Mouse (Mus musculus) forebrain, embryonic 13.5 days (tissue): ENCODE measurements around the gene Os9. TPM values are rescaled to one million over a fixed set of nuclear protein-coding genes. Genes with fewer than 3 reads are reported as not detected.
A peak's percentile ranks its signal among the peaks of the same experiment; 100 is the strongest.
"Not testable (repeated sequence)": the region's sequence is repeated elsewhere in the genome, so short reads cannot be mapped to it uniquely, and the experiment has no call there.

Experiments used
- ATAC-seq: fragments of 200-750 bp; cut with Nextera tagmentation; 2 replicates; pipeline ENCODE4 v1.8.0; 2017
- H3K27ac ChIP-seq: fragments of 300-500 bp; sonication (generic); 2 replicates; pipeline ENCODE4 v1.5.1; 2015; ENCODE audit warnings: inconsistent platforms, mild to moderate bottlenecking, moderate library complexity
- H3K27me3 ChIP-seq: fragments of 300-500 bp; sonication (generic); 2 replicates; pipeline ENCODE4 v1.6.1; 2015; ENCODE audit warnings: mild to moderate bottlenecking, inconsistent platforms
- H3K36me3 ChIP-seq: fragments of 300-500 bp; sonication (generic); 2 replicates; pipeline ENCODE4 v1.6.1; 2015; ENCODE audit warnings: mild to moderate bottlenecking, inconsistent platforms; ENCODE audit not compliant: poor library complexity, severe bottlenecking
- H3K4me1 ChIP-seq: fragments of 300-500 bp; sonication (generic); 2 replicates; pipeline ENCODE4 v1.6.1; 2015; ENCODE audit warnings: inconsistent platforms
- H3K4me2 ChIP-seq: fragments of 300-500 bp; sonication (generic); 2 replicates; pipeline ENCODE4 v1.6.1; 2015; ENCODE audit warnings: inconsistent platforms, mild to moderate bottlenecking, moderate library complexity
- H3K4me3 ChIP-seq: fragments of 300-500 bp; sonication (generic); 2 replicates; pipeline ENCODE4 v1.5.1; 2015; ENCODE audit warnings: mild to moderate bottlenecking, inconsistent platforms
- H3K9ac ChIP-seq: fragments of 300-500 bp; sonication (generic); 2 replicates; pipeline ENCODE4 v1.6.1; 2015; ENCODE audit warnings: mild to moderate bottlenecking, inconsistent platforms
- H3K9me3 ChIP-seq: fragments of 300-500 bp; sonication (generic); replicated peaks from 2 replicates; pipeline ENCODE4 v1.6.1; 2016; ENCODE audit warnings: inconsistent platforms
- WGBS: fragments of 180-500 bp; shearing (Covaris S2); methylation state at CpG from one replicate; pipeline ENCODE4 v1.1.7; 2015; 5-methylcytosine and 5-hydroxymethylcytosine counted together
- polyA plus RNA-seq: library from polyadenylated mRNA; unstranded; fragments of >200 nt; fragmentation: Nextera tagmentation; extraction: Ambion mirVana; gene quantifications from 2 replicates; pipeline ENCODE4 v1.2.1, GENCODE M21; 2015

Os9 gene
- 94.8 and 101 TPM in 2 replicates for polyA plus RNA-seq

- H3K9me3 ChIP-seq, result no peaks in the 10 kb centered on the region
- peak within 1 kb of the TSS; percentile 92 for H3K4me3 ChIP-seq
- WGBS, result 0% methylated on average over 19 of the region's 19 CpGs
- no peaks in the 10 kb centered on the region for H3K27me3 ChIP-seq
- H3K36me3 ChIP-seq, result peaks cover 30% of the 10 kb centered on the region
- peak within 1 kb of the TSS; percentile 22; the same call in 1 of the 2 replicates for H3K27ac ChIP-seq
- peak within 1 kb of the TSS; percentile 91 for H3K9ac ChIP-seq
- H3K4me1 ChIP-seq, result peaks cover 24% of the 10 kb centered on the region
- peak within 1 kb of the TSS; percentile 91 for H3K4me2 ChIP-seq
- peak; percentile 97 for ATAC-seq
These were observed at the start of gene Os9 for GRCm38 (mm10) chr10:127121066-127121477. Gene Os9 (minus strand): TSS chr10:127121131.

DNA sequence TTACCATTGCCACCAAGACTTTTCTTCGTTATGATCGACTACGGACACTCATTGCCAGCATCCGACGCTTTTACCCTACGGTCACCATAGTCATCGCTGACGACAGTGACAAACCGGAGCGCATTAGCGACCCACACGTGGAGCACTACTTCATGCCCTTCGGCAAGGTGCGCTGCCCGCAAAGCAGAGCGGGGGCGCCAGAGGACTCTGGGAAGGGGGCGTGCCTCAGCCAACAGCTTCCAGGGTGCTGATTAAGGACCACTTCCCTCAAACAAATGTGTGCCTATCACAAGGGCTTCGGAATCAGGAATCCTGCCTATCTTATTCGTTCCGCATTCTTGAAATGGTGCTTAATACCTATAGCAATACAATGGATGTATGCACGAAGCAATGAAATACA is 49.1 kb upstream of the Os9 start:
- 3% methylated on average over 22 of the region's 22 CpGs for WGBS
- Histone ChIP-seq H3K27ac (no peak overlapping the region), H3K4me3 (peak overlapping the region; percentile 20), H3K4me2 (peak overlapping the region; percentile 59), H3K9ac (no peak overlapping the region), H3K9me3 (no peaks in the 10 kb centered on the region), H3K4me1 (peaks cover 25% of the 10 kb centered on the region), H3K36me3 (peaks cover 4% of the 10 kb centered on the region; the same call in 1 of the 2 replicates), H3K27me3 (peaks cover 92% of the 10 kb centered on the region)
- ATAC-seq, result no peak

- peaks cover 75% of the 10 kb centered on the region for H3K27me3 ChIP-seq
- H3K27ac ChIP-seq, result no peak overlapping the region
- WGBS, result 61% methylated on average over 10 of the region's 10 CpGs
- H3K36me3 ChIP-seq, result peaks cover 4% of the 10 kb centered on the region; the same call in 1 of the 2 replicates
- H3K9me3 ChIP-seq, result no peaks in the 10 kb centered on the region
- no peak overlapping the region for H3K4me3 ChIP-seq
- H3K9ac ChIP-seq, result no peak overlapping the region
- no peak for ATAC-seq
- 0 out of 2 replicates have a peak overlapping the region, but pooled peaks have one; percentile 1 for H3K4me2 ChIP-seq
- H3K4me1 ChIP-seq, result peaks cover 25% of the 10 kb centered on the region
These were observed 46.8 kb upstream of the Os9 start for GRCm38 (mm10) chr10:127167614-127168192.

DNA sequence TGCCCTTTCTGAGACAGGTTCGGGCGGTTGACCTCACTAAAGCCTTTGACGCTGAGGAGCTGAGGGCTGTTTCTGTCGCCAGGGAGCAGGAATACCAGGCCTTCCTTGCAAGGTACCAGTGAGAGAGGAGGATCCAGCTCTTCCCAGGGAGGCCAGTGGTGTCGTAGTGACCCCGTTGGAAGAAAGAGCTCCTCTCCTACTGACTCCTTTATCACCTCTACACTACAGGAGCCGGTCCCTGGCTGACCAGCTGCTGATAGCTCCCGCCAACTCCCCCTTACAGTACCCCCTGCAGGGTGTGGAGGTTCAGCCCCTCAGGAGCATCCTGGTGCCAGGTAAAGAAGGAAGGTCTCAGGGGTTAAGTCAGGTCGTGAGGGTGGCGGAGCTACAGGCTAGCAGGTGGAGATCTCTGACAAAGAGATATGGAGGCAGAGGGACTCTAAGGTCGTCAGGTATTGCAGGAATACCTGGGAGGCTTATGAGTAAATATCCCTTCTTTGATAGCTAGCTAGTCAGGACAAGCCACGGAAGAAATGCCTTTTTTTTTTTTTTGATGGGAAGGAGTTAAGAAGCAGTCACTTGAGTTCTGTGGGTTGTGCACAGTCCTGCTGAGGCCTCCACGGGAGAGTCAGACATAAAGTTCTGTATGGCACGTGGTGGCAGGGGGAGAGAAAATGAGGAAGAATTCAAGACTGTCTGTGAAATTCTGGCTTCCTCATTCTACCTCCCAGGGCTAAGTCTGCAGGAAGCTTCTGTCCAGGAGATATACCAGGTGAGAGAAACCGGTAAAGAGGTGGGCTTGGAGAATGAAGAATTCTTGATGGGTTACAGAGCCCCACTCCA is 46.1 kb upstream of the Os9 start:
- peak overlapping the region; percentile 87 for H3K9ac ChIP-seq
- H3K4me2 ChIP-seq, result peak overlapping the region; percentile 98
- H3K9me3 ChIP-seq, result no peaks in the 10 kb centered on the region
- H3K27ac ChIP-seq, result no peak overlapping the region
- WGBS, result 29% methylated on average over 15 of the region's 15 CpGs
- no peak for ATAC-seq
- H3K4me1 ChIP-seq, result peaks cover 25% of the 10 kb centered on the region
- H3K4me3 ChIP-seq, result peak overlapping the region; percentile 69
- H3K36me3 ChIP-seq, result peaks cover 3% of the 10 kb centered on the region; the same call in 1 of the 2 replicates
- peaks cover 71% of the 10 kb centered on the region for H3K27me3 ChIP-seq

- 2% methylated on average over 11 of the region's 11 CpGs for WGBS
- peaks cover 65% of the 10 kb centered on the region for H3K27me3 ChIP-seq
- no peaks in the 10 kb centered on the region for H3K9me3 ChIP-seq
- peak overlapping the region; percentile 98 for H3K4me2 ChIP-seq
- peak overlapping the region; percentile 69 for H3K4me3 ChIP-seq
- H3K27ac ChIP-seq, result peak overlapping the region; percentile 32; the same call in 1 of the 2 replicates
- H3K9ac ChIP-seq, result peak overlapping the region; percentile 87
- ATAC-seq, result no peak
- no peaks in the 10 kb centered on the region for H3K36me3 ChIP-seq
- peaks cover 25% of the 10 kb centered on the region for H3K4me1 ChIP-seq
These were observed 45.4 kb upstream of the Os9 start for GRCm38 (mm10) chr10:127166404-127166715.

GRCm38 (mm10) chr10:127165654-127166403 is 44.9 kb upstream of the Os9 start:
- peak overlapping the region; percentile 69 for H3K4me3 ChIP-seq
- no peaks in the 10 kb centered on the region for H3K9me3 ChIP-seq
- ATAC-seq, result peak; percentile 42
- peaks cover 59% of the 10 kb centered on the region for H3K27me3 ChIP-seq
- WGBS, result under 1% methylated on average over 56 of the region's 56 CpGs
- peak overlapping the region; percentile 98 for H3K4me2 ChIP-seq
- H3K27ac ChIP-seq, result peak overlapping the region; percentile 32; the same call in 1 of the 2 replicates
- H3K9ac ChIP-seq, result peak overlapping the region; percentile 87
- H3K36me3 ChIP-seq, result no peaks in the 10 kb centered on the region
- peaks cover 25% of the 10 kb centered on the region for H3K4me1 ChIP-seq

GRCm38 (mm10) chr10:127165354-127165653 is 44.4 kb upstream of the Os9 start:
- Histone ChIP-seq H3K27me3 (peaks cover 54% of the 10 kb centered on the region), H3K9me3 (no peaks in the 10 kb centered on the region), H3K4me3 (peak overlapping the region; percentile 69), H3K27ac (peak overlapping the region; percentile 32; the same call in 1 of the 2 replicates), H3K4me1 (peaks cover 22% of the 10 kb centered on the region), H3K36me3 (no peaks in the 10 kb centered on the region), H3K9ac (peak overlapping the region; percentile 87), H3K4me2 (peak overlapping the region; percentile 98)
- whole genome bisulfite sequencing, result 0% methylated on average over 33 of the region's 42 CpGs
- peak; percentile 64 for ATAC-seq

DNA sequence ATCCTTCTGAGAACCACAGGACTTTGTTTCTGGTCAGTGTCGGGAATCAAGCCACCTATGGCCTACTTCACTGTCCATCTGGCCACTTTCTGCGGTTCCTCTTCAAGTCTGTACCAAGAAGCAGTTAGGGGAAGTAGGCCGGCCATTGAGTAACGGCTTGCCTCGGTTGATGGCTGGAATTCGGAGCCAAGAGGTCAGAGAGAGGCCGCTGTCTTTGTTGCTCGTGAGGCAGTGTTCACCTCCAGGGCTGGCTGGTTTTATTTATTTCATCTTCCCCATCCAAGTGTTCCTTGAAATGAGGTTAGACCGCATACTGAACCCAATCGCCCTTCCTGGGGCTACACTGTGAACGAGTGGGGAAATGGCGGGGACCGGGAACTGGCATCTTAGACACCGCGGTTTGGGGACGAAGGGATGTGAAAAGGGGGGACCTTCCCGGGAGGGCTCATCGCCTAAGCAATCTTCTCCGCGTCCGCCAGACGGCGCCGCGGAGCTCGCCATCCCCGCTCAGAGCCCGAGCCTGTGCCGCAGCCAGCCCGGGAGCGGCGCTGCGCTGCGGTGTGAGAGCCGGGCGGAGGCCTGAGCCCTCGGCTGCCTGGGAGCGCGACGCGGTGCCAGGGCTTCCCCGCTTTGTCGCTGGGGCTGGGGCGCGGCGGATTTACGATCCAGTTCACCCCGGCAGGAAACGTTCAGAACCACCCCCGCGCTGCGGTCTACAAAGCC is 43.9 kb upstream of the Os9 start, which contains the start of gene B4galnt1:
TSS of gene B4galnt1 (plus strand) at position 595 of the 723 bp plus-strand sequence.
- peak within 1 kb of the TSS; percentile 98 for H3K4me2 ChIP-seq
- H3K9me3 ChIP-seq, result no peaks in the 10 kb centered on the region
- peak within 1 kb of the TSS; percentile 87 for H3K9ac ChIP-seq
- 2% methylated on average over 52 of the region's 52 CpGs for WGBS
- peak within 1 kb of the TSS; percentile 32; the same call in 1 of the 2 replicates for H3K27ac ChIP-seq
- ATAC-seq, result peak; percentile 95
- H3K4me3 ChIP-seq, result peak within 1 kb of the TSS; percentile 69
- H3K27me3 ChIP-seq, result peaks cover 49% of the 10 kb centered on the region
- H3K4me1 ChIP-seq, result peaks cover 17% of the 10 kb centered on the region
- no peaks in the 10 kb centered on the region for H3K36me3 ChIP-seq

DNA sequence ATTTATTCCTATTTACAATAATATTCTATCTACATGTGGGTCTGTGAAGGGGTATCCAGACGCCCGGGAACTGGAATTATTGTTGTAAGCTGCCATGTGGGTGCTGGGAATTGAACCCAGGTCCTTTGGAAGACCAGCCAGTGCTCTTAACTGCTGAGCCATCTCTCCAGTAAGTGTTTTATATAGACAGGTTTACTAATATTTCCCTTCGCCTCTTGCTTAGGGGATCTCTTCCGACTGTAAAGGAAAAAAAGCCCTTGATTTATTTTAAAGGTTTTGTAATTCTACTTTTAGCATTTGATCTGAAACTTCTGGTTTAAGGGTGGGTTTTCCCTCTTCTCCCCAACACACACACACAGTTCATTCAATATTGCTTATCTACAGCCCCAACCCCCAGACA is 43.3 kb upstream of the Os9 start:
- Histone ChIP-seq H3K9me3 (no peaks in the 10 kb centered on the region), H3K36me3 (no peaks in the 10 kb centered on the region), H3K4me2 (peak overlapping the region; percentile 98; the same call in 1 of the 2 replicates), H3K27ac (no peak overlapping the region), H3K4me3 (no peak overlapping the region), H3K9ac (no peak overlapping the region), H3K27me3 (peaks cover 43% of the 10 kb centered on the region), H3K4me1 (peaks cover 14% of the 10 kb centered on the region)
- ATAC-seq, result no peak
- 94% methylated on average over 4 of the region's 4 CpGs for WGBS

- H3K9ac ChIP-seq, H3K4me3 ChIP-seq, H3K27ac ChIP-seq, H3K4me2 ChIP-seq, H3K36me3 ChIP-seq, ATAC-seq, H3K9me3 ChIP-seq: not testable (repeated sequence)
- 74% methylated on average over 7 of the region's 7 CpGs for WGBS
- Histone ChIP-seq H3K27me3 (peaks cover 30% of the 10 kb centered on the region), H3K4me1 (peaks cover 14% of the 10 kb centered on the region)
These were observed 41.9 kb upstream of the Os9 start for GRCm38 (mm10) chr10:127162771-127163261.

DNA sequence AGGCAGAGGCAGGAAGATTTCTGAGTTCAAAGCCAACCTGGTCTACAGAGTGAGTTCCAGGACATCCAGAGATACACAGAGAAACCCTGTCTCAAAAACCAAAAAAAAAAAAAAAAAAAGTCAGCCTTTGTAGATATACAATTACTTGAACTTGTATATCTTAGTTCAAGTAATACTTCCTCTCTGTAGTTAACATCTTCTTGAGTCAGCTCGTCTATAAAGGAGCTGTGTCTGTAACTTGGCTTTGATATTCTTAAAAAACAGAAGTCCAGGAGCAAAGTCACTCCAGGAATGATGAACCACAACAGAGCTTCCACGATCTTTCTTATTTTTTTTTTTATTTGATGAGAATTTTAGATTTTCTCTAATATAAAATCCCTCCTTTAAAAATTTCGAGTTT is 39.8 kb upstream of the Os9 start:
- H3K4me3 ChIP-seq, result no peak overlapping the region
- H3K9ac ChIP-seq, result no peak overlapping the region
- H3K27ac ChIP-seq, result no peak overlapping the region
- WGBS, result 81% methylated on average over 3 of the region's 3 CpGs
- no peaks in the 10 kb centered on the region for H3K9me3 ChIP-seq
- peaks cover 6% of the 10 kb centered on the region; the same call in 1 of the 2 replicates for H3K4me1 ChIP-seq
- no peak for ATAC-seq
- no peaks in the 10 kb centered on the region for H3K36me3 ChIP-seq
- H3K27me3 ChIP-seq, result peaks cover 9% of the 10 kb centered on the region; the same call in 1 of the 2 replicates
- H3K4me2 ChIP-seq, result no peak overlapping the region
